Mouse (Mus musculus): ENCODE measurements around the gene Lrr1.

Gene Lrr1

DNA sequence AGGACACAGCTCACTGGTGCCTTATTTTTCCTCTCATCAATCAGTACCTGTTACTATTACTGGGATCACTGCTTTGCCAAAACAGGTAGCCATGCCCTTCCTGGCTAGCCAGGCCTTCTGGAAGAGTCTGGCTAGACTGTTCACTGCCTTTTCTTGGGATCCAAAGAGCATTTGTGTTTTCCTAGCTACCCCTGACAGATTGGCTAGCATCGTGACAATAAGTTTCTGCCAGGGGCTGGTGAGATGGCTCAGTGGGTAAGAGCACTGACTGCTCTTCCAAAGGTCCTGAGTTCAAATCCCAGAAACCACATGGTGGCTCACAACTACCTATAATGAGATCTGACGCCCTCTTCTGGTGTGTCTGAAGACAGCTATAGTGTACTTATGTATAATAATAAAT is 7.9 kb upstream of the Lrr1 start:
- in situ Hi-C loops (cut with MboI, MseI) = loop anchor here (25.0 kb wide), 1 partner anchor 1677 kb away; the partner anchor contains the start of gene Frmd6

- in situ Hi-C loops (cut with MboI, MseI) = loop anchor here (25.0 kb wide), 1 partner anchor 1674 kb away; the partner anchor contains the start of gene Frmd6
Observed at GRCm38 (mm10) chr12:69163586-69163985, 5.0 kb upstream of the Lrr1 start.

GRCm38 (mm10) chr12:69164904-69165303 is 3.7 kb upstream of the Lrr1 start:
- in situ Hi-C loops (cut with MboI, MseI) = loop anchor here (25.0 kb wide), 1 partner anchor 1672 kb away; the partner anchor contains the start of gene Frmd6

GRCm38 (mm10) chr12:69166861-69167581 is 1.6 kb upstream of the Lrr1 start:
- in situ Hi-C loops (cut with MboI, MseI) = loop anchor here (25.0 kb wide), 1 partner anchor 1670 kb away; the partner anchor contains the start of gene Frmd6

DNA sequence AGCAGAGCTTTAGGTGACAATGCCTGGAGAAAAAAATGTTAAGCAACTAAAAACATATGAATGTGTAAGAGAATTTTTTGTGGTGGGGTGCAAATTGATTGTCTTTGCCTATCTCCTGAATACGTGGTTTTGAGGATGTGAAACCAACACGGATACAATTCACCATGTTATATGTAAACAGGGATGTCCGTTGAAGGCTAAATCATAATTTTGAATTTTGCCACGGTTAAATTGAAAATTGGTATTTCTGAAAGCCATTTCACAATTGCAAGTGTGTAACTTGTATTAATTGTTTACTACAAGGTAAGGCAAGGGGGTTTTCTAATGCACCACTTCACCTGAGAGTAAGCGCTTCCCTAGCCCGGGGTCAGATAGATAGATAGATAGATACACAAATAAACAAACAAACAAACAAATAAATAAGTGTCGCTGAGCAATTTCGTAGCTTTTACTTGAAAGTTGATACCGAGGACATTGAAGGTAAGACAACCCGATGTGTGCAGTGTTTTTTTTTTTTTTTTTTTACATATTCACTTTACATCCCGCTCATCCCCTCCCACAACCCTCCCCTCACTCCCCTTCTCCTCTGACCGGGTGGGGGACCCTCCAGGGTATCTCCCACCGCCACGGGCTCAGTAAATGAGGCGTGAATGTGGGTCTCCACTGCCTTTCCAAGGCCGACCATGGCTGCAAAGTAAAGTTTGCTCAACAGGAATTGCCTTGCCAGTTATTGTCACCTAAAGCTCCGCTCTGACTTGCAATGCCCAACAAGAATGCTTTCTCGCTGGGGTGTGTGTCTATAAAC is 756 bp upstream of the Lrr1 start:
- in situ Hi-C loops (cut with MboI, MseI) = loop anchor here (25.0 kb wide), 1 partner anchor 1669 kb away; the partner anchor contains the start of gene Frmd6

GRCm38 (mm10) chr12:69171307-69171706 is 2.7 kb downstream of the Lrr1 start:
- in situ Hi-C loops (cut with MboI, MseI) = loop anchor here (25.0 kb wide), 1 partner anchor 1666 kb away; the partner anchor contains the start of gene Frmd6

DNA sequence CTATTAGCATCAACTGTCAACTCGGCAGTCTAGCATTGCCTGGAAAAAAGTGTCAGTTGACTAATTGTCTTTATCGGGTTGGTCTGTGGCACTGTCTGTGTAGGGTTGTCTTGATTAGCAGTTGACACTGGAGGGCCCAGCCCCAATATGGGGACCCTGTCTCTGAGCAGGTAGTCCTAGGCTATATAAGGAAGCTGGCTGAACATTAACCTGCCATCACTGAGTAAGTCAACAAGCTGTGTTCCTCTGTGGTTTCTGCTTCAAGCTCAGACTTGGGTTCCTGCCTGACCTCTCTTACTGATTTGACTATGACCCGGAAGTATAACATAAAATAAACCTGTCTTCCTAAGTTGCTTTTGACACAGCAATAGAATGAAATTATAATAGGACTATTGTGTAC is 7.4 kb downstream of the Lrr1 start:
- in situ Hi-C loops (cut with MboI, MseI) = loop anchor here (25.0 kb wide), 2 partner anchors 1861 to 1961 kb away; partner anchors contain the start of genes 2700049A03Rik and Timm9

DNA sequence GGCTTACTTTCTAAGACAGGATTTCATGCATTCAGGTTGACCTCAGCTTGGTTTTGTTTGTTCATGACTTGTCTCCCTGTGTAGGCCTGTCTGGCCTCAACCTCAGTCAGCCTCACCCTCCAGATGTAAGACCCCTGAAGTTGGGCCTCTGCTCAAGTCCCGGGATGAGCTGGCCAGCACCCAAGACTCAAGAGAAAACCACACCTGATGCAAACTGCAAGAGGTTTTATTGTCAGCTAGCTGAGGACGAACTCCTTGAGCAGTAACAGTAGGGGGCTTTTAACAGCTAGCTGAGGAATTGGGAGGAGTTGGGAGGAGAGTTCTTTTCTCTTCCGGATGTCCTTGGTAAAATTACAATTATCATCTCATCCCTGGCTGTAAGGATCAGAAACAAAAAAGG is 8.9 kb downstream of the Lrr1 start:
- in situ Hi-C loops (cut with MboI, MseI) = loop anchor here (25.0 kb wide), 2 partner anchors 1860 to 1960 kb away; partner anchors contain the start of genes 2700049A03Rik and Timm9

- in situ Hi-C loops (cut with MboI, MseI) = loop anchor here (25.0 kb wide), 2 partner anchors 1858 to 1958 kb away; partner anchors contain the start of genes 2700049A03Rik and Timm9
Observed at GRCm38 (mm10) chr12:69179371-69179770, 10.8 kb downstream of the Lrr1 start.

- in situ Hi-C loops (cut with MboI, MseI) = loop anchor here (25.0 kb wide), 2 partner anchors 1856 to 1956 kb away; partner anchors contain the start of genes 2700049A03Rik and Timm9
Observed at GRCm38 (mm10) chr12:69181800-69182199, 13.2 kb downstream of the Lrr1 start.

GRCm38 (mm10) chr12:69183583-69184308 is 15.1 kb downstream of the Lrr1 start, which contains the start of the genes Rpl36al and Mgat2:
TSS of gene Rpl36al (minus strand) at chr12:69184083.
TSS of gene Mgat2 (plus strand) at chr12:69184157.
- in situ Hi-C loops (cut with MboI, MseI) = loop anchor here (25.0 kb wide), 2 partner anchors 1854 to 1954 kb away; partner anchors contain the start of genes 2700049A03Rik and Timm9

- in situ Hi-C loops (cut with MboI, MseI) = loop anchor here (25.0 kb wide), 2 partner anchors 1853 to 1953 kb away; partner anchors contain the start of genes 2700049A03Rik and Timm9
Observed at GRCm38 (mm10) chr12:69184342-69185295, 16.0 kb downstream of the Lrr1 start.

- in situ Hi-C loops (cut with MboI, MseI) = loop anchor here (25.0 kb wide), 2 partner anchors 1852 to 1952 kb away; partner anchors contain the start of genes 2700049A03Rik and Timm9
Observed at GRCm38 (mm10) chr12:69185371-69185770, 16.8 kb downstream of the Lrr1 start.

DNA sequence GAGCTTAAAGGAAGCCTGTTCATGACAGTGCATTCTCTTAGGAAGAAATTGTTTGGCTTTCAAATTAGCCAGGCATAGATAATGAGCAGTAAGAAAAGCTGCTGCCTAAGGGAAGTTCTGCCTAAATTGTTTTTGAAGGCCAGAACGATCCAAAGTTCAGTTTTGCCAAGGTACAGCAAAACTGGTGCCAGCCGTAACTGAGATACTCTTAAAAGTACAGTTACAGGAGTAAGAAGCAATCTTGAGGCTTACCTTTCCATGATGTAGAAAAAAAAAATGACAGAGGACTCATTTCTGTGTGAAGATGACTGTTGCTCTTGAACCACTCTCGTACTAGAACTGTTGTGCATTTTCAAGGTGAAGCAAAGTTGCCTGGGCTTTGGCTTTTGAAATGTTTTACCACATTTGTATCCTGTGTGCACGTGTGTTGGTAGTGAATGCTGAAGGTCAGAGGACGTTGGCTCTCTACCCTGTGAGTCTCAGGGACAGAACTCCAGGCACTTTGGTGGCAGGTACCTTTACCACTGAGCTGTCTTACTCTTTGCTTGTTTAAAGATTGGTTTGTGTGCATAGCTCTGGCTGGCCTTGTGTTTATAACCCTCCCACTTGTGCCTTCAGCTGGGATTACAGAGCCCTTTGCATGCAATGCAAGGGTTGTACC is 18.3 kb downstream of the Lrr1 start:
- in situ Hi-C loops (cut with MboI, MseI) = loop anchor here (25.0 kb wide), 2 partner anchors 1850 to 1950 kb away; partner anchors contain the start of genes 2700049A03Rik and Timm9

GRCm38 (mm10) chr12:69190074-69190473 is 21.5 kb downstream of the Lrr1 start:
- in situ Hi-C loops (cut with MboI, MseI) = loop anchor here (25.0 kb wide), 2 partner anchors 1847 to 1947 kb away; partner anchors contain the start of genes 2700049A03Rik and Timm9

GRCm38 (mm10) chr12:69190522-69190921 is 21.9 kb downstream of the Lrr1 start:
- in situ Hi-C loops (cut with MboI, MseI) = loop anchor here (25.0 kb wide), 2 partner anchors 1847 to 1947 kb away; partner anchors contain the start of genes 2700049A03Rik and Timm9

- in situ Hi-C loops (cut with MboI, MseI) = loop anchor here (25.0 kb wide), 2 partner anchors 1846 to 1946 kb away; partner anchors contain the start of genes 2700049A03Rik and Timm9
Observed at GRCm38 (mm10) chr12:69191396-69191795, 22.8 kb downstream of the Lrr1 start.

DNA sequence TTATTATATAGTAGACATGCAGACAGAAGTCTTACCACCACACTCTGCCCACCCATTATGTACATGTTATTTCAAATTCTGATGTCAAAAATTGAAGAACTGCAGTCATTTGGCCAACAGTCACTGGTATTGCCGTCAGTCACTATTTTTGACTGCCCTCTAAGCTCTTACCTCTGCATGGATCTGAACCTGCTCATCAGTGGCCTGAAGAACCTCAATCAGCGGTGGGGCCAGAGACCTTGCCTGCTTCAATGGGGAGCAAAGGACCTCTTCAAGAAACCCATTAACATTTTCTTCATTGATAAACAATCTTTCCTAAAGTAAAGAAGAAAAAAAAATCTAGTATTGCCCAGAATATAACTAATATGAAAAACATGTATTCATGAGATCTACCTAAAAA is 24.0 kb downstream of the Lrr1 start:
- in situ Hi-C loops (cut with MboI, MseI) = loop anchor here (25.0 kb wide), 2 partner anchors 1845 to 1945 kb away; partner anchors contain the start of genes 2700049A03Rik and Timm9

Data from regulatory T cell (primary cell).